Mouse (Mus musculus): ENCODE data around the gene Pdcd5. TPM values are rescaled to one million over a fixed set of nuclear protein-coding genes. Genes with fewer than 3 reads are reported as not detected.

Gene Pdcd5
- total RNA-seq (2021), result 100 to 1,000 TPM; 150 to 159 TPM
- long read RNA-seq, experiment 1, transcript Pdcd5-201 (6 exons, 684 nt), result major isoform, 125 of 144 reads
- long read RNA-seq, experiment 1, transcript Pdcd5-207 (2 exons, 602 nt), result minor isoform, 8 of 144 reads
- long read RNA-seq, experiment 1, partial matches to known transcripts, result 8 of 144 reads
- long read RNA-seq, experiment 1, other reads (novel, unspliced or antisense), result 3 of 144 reads
- long read RNA-seq, experiment 2, transcript Pdcd5-207 (2 exons, 602 nt), result minor isoform, 11 of 174 reads
- long read RNA-seq, experiment 2, transcript Pdcd5-201 (6 exons, 684 nt), result major isoform, 143 of 174 reads
- long read RNA-seq, experiment 2, partial matches to known transcripts, result 14 of 174 reads
- long read RNA-seq, experiment 2, other reads (novel, unspliced or antisense), result 5 of 174 reads

- H3K27ac ChIP-seq, result peak within 1 kb of the TSS; percentile 89
- H3K4me3 ChIP-seq, result peak within 1 kb of the TSS; percentile 91
- DNase-seq, result peak; percentile 98
- intact Hi-C loops (cut with DNase I), result loop anchor here (5.0 to 10.0 kb wide), 3 partner anchors 60 to 1048 kb away; partner anchors contain the start of genes Ankrd27, Nudt19, Rgs9bp and Tshz3
- TF ChIP-seq CTCF (IDR thresholded peaks at IDR 0.05), result no peak
These were observed at the start of gene Pdcd5 for GRCm38 (mm10) chr7:35647101-35647698. Gene Pdcd5 (minus strand): TSS chr7:35647521.

DNA sequence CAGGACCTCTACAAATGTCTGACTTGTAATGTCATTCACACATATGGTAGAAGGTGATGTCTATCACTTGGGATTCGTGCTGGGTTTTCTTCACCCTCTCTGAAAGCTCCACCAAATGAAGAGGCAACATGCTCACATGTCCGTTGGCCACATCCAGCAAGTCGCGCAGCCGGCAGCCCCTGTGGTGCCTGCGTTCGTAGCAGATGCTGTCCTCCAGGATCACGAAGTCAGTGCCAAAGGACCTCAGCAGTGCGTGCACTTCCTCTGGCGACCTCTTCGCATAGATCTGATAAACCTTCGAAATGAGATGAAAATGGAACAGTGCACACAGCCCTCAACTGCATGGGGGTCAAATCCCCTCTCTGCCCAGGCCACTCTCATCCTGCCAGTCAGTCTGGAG lies 45.3 kb upstream of the Pdcd5 start:
- TF ChIP-seq CTCF (IDR thresholded peaks at IDR 0.05), result no peak
- intact Hi-C loops (cut with DNase I), result no loop called here
- DNase-seq, result no peak
- no peak overlapping the region for H3K4me3 ChIP-seq
- H3K27ac ChIP-seq, result no peak overlapping the region

- Histone ChIP-seq H3K4me3 (no peak overlapping the region), H3K27ac (no peak overlapping the region)
- no peak for DNase-seq
- TF ChIP-seq CTCF (IDR thresholded peaks at IDR 0.05), result no peak
- intact Hi-C loops (cut with DNase I), result no loop called here
These were observed 44.8 kb upstream of the Pdcd5 start for GRCm38 (mm10) chr7:35692117-35692516.

- DNase-seq, result no peak
- intact Hi-C loops (cut with DNase I), result loop anchor here (10.0 kb wide), 1 partner anchor 166 kb away; no protein-coding TSS in a partner anchor
- no peak for TF ChIP-seq CTCF (IDR thresholded peaks at IDR 0.05)
These were observed 41.5 kb upstream of the Pdcd5 start for GRCm38 (mm10) chr7:35688781-35689349.

GRCm38 (mm10) chr7:35688276-35688675 lies 41.0 kb upstream of the Pdcd5 start:
- Histone ChIP-seq H3K4me3 (no peak overlapping the region), H3K27ac (no peak overlapping the region)
- intact Hi-C loops (cut with DNase I), result loop anchor here (10.0 kb wide), 1 partner anchor 167 kb away; no protein-coding TSS in a partner anchor
- no peak for DNase-seq
- no peak for TF ChIP-seq CTCF (IDR thresholded peaks at IDR 0.05)

More at GRCm38 (mm10) chr7:35688781-35689349, 41.5 kb upstream of the Pdcd5 start:
- Histone ChIP-seq H3K27ac (no peak overlapping the region), H3K4me3 (no peak overlapping the region)

DNA sequence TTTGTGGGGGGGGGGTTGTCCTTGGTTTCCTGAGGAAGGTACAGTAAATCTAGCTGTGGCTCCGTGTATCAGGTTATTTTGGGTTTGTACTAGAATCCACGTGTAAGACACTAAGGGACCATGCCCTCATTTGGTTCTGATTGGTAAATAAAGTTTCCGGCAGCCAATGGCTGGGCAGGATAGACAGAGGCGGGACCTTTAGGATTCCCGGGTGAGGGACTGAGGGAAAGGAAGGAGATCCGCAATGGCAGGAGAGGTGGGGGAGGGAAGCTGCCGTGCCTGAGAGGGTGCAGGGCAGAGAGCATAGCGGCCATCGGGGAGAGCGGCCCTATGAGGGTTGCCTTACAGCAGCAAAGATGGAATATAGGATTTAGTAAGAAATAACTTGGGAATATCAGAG lies 39.9 kb upstream of the Pdcd5 start:
- DNase-seq, result peak; percentile 57
- no peak for TF ChIP-seq CTCF (IDR thresholded peaks at IDR 0.05)
- Histone ChIP-seq H3K4me3 (peak overlapping the region; percentile 56), H3K27ac (peak overlapping the region; percentile 59)
- intact Hi-C loops (cut with DNase I), result loop anchor here (1.0 to 10.0 kb wide), 2 partner anchors 54 to 168 kb away; no protein-coding TSS in a partner anchor

DNA sequence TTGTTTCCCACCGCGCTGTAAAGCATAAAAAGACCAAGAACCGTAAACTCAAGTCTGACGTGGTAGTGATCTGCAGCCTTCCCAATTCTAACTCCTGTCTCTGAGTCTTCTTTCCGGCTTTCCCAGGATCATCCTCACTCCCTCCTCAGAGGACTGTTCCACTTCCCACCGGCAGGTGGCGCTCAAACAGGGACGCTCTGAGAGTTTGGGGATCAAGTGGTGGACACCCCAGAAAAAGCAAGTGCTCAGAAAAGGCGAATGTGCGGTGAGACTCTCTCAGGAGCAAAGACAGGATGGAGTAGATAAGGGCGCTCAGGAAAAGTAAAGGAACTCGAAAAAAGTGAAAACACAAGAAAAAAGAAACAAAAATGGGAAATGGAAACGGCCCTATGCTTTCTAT lies 39.4 kb upstream of the Pdcd5 start:
- peak overlapping the region; percentile 56 for H3K4me3 ChIP-seq
- intact Hi-C loops (cut with DNase I), result loop anchor here (1.0 to 10.0 kb wide), 3 partner anchors 55 to 168 kb away; partner anchors contain the start of gene Dpy19l3

DNA sequence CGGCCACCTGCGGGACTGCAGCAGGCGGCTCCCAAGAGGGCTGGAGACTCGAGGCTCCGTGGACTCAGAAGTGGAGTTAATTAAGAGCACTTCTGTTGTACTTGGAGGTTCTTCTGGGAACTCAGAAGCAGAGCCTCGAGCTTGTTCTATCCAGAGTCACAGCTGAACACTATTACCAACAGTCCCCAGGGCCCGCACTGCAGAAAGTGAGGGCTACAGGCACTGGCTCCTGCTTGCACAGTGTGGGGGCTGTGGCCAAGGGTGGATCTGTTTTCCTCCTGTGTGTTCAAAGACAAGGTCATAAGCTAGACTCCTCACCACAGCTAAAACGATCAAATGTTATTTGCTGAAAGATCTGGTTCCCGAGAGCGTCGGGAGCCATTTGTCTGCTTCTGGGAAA lies 38.9 kb upstream of the Pdcd5 start:
- Histone ChIP-seq H3K27ac (peak overlapping the region; percentile 59), H3K4me3 (peak overlapping the region; percentile 56)
- TF ChIP-seq CTCF (IDR thresholded peaks at IDR 0.05), result no peak
- intact Hi-C loops (cut with DNase I), result loop anchor here (1.0 to 10.0 kb wide), 2 partner anchors 68 to 169 kb away; partner anchors contain the start of gene Dpy19l3
- DNase-seq, result peak; percentile 53

More for the DNA sequence above, 39.4 kb upstream of the Pdcd5 start:
- peak; percentile 72 for DNase-seq
- H3K27ac ChIP-seq, result peak overlapping the region; percentile 59
- peak; percentile 92 for TF ChIP-seq CTCF (IDR thresholded peaks at IDR 0.05)

DNA sequence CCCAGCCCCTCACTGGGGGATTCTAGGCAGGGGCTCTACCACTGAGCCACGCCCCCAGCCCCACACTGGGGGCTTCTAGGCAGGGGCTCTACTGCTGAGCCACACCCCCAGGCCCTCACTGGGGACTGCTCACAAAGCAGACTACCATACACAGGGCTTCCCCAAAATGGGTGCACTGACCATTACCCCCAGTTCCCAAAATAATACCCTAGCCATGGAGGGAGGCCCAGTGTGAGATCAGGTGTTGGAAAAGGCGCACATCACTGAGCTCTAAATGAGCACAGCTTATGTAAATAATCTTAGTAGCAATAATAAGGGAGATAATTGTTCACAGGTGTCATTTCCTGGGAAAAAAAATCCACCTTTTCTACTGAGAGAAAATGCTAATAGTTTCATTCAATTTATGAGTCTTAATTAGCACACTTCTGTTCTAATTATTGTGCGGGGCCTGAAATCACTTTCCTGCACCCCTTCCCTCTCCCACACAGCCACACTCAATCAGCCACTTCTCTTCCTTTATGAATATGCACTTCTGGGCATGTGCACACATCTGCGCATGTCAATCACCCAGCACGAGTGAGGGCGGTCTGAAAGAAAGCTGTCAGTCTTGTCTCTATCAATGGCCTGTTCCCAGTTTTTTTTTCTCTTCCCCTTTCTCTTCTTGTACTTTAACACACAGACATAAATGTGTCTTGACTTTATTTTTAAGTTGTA lies 36.2 kb upstream of the Pdcd5 start:
- intact Hi-C loops (cut with DNase I), result loop anchor here (10.0 kb wide), 1 partner anchor 171 kb away; no protein-coding TSS in a partner anchor
- H3K27ac ChIP-seq, result no peak overlapping the region
- no peak for TF ChIP-seq CTCF (IDR thresholded peaks at IDR 0.05)
- no peak overlapping the region for H3K4me3 ChIP-seq
- DNase-seq, result no peak

GRCm38 (mm10) chr7:35681559-35681958 lies 34.2 kb upstream of the Pdcd5 start:
- DNase-seq, result no peak
- TF ChIP-seq CTCF (IDR thresholded peaks at IDR 0.05), result peak; percentile 38
- no peak overlapping the region for H3K4me3 ChIP-seq
- H3K27ac ChIP-seq, result no peak overlapping the region
- intact Hi-C loops (cut with DNase I), result loop anchor here (10.0 kb wide), 1 partner anchor 173 kb away; no protein-coding TSS in a partner anchor

GRCm38 (mm10) chr7:35678976-35679375 lies 31.7 kb upstream of the Pdcd5 start:
- Histone ChIP-seq H3K27ac (no peak overlapping the region), H3K4me3 (no peak overlapping the region)
- intact Hi-C loops (cut with DNase I), result no loop called here
- no peak for DNase-seq
- TF ChIP-seq CTCF (IDR thresholded peaks at IDR 0.05), result no peak
